Mouse (Mus musculus) cerebellum, adult 2 months (tissue): ENCODE measurements at regions not wholly inside any gene's neighbourhood (a gene's known extent, or its start where the extent isn't known, plus 50 kb on each side); places are given as distances from the start of the nearest gene placed in this dataset.

Experiments
- DNase-seq, 2 experiments: peaks; one replicate each; pipeline ENCODE4 v3.0.0; 2021
- H3K27ac ChIP-seq: fragments of 200-500 bp; 2 replicates; pipeline ENCODE4 v1.5.1; 2012; ENCODE audit warnings: low read length, control low read depth, inconsistent platforms; ENCODE audit not compliant: insufficient read depth
- H3K27me3 ChIP-seq: fragments of 200-500 bp; 2 replicates; pipeline ENCODE4 v1.6.1; 2012; ENCODE audit warnings: inconsistent platforms, mild to moderate bottlenecking, low read length, moderate library complexity; ENCODE audit not compliant: control insufficient read depth, insufficient read depth
- H3K4me1 ChIP-seq: fragments of 200-500 bp; 2 replicates; pipeline ENCODE4 v1.6.1; 2011; ENCODE audit warnings: low read length; ENCODE audit not compliant: control insufficient read depth, insufficient read depth
- H3K4me3 ChIP-seq: fragments of 200-500 bp; replicated peaks from 2 replicates; pipeline ENCODE3; 2011; ENCODE audit warnings: mild to moderate bottlenecking, low read depth, low read length, control low read depth; ENCODE audit not compliant: insufficient read depth
- CTCF ChIP-seq: fragments of 200-500 bp; IDR thresholded peaks from 2 replicates; pipeline ENCODE4 v1.5.1; 2011; ENCODE audit warnings: low read depth, mild to moderate bottlenecking, control low read depth, low read length, moderate library complexity, borderline replicate concordance; ENCODE audit not compliant: insufficient read depth
- POLR2A ChIP-seq: fragments of 200-500 bp; IDR thresholded peaks from 2 replicates; pipeline ENCODE4 v1.6.1; 2011; ENCODE audit warnings: low read length, control low read depth, borderline replicate concordance; ENCODE audit not compliant: insufficient read depth
- WGBS: fragments of 180-500 bp; shearing (Covaris S2); methylation state at CpG from one replicate; pipeline ENCODE4 v1.1.7; 2018; 5-methylcytosine and 5-hydroxymethylcytosine counted together

DNA sequence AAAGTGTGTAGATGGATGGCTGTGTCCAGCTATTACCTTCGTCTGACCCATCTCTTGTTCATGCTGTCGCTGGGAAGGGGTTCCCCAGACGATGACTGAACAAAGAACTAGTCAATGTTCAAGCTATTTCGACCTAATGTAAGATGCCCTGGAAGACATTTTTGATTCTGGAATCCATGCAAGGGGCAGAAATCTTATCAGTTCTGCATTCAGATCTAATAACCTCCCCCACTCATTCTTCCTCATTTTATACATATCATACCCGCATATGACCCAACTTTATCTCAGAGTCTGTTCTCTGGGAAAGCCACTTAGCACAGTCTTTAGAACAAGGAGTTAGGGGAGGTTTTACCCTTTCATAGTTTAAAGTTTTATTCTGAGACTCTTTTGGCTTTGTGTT lies 52.2 kb upstream of the 2310009B15Rik start:
- TF ChIP-seq POLR2A (no peak), CTCF (no peak)
- Histone ChIP-seq H3K27me3 (no peaks in the 10 kb centered on the region; the same call in 1 of the 2 replicates), H3K27ac (no peak overlapping the region), H3K4me3 (no peak overlapping the region), H3K4me1 (no peaks in the 10 kb centered on the region)
- no peak for DNase-seq
- 78% methylated on average over 5 of the region's 5 CpGs for WGBS

DNA sequence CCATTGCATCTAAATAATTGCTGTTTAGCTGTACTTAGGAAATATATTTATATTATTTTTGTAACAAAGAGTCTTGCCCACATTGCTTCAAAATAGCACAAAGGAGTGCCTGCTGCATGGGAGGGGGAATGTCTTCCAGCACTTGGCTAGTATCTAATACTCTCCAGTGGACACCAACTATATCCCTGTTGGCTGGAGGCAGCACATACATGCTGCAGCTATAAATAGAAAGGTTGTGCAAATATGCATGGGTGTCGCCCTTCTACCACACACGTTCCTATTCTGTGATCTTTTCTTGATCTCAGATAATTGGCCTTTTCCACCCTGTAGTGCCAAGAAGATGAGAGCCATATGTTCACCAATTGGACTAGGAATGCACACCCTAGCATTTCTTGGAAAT lies 53.0 kb upstream of the 2310009B15Rik start:
- Histone ChIP-seq H3K27ac (no peak overlapping the region), H3K27me3 (no peaks in the 10 kb centered on the region; the same call in 1 of the 2 replicates), H3K4me3 (no peak overlapping the region), H3K4me1 (no peaks in the 10 kb centered on the region)
- 13% methylated on average over 2 of the region's 2 CpGs for WGBS
- TF ChIP-seq POLR2A = no peak
- TF ChIP-seq CTCF = no peak
- no peak for DNase-seq

DNA sequence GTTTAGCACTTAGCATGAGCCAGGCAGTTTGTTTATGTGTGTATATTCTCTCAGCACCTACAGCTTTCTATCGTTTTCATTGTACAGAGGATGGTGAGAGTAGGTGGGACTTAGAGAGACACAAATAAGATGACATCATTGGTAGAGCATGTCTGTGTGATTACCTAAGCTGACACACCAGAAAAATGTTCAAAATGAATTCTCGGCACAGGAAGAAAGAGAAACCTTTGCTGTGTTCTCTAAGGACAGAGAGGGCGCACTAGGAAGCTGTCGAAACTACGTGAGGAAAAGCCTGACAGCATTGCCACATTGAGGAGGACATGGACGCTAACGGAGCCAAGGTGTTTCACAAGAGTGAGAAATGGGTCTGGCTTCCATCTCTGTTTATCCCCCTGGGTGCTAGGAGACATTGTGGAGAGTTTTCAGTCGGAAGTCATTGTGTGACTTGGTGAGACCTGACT lies 51.0 kb upstream of the Dennd1b start:
- TF ChIP-seq POLR2A (no peak), CTCF (no peak)
- WGBS = 40% methylated on average over 8 of the region's 8 CpGs
- Histone ChIP-seq H3K27ac (no peak overlapping the region), H3K4me3 (no peak overlapping the region), H3K27me3 (no peaks in the 10 kb centered on the region; the same call in 1 of the 2 replicates), H3K4me1 (no peaks in the 10 kb centered on the region)
- no peak for DNase-seq

DNA sequence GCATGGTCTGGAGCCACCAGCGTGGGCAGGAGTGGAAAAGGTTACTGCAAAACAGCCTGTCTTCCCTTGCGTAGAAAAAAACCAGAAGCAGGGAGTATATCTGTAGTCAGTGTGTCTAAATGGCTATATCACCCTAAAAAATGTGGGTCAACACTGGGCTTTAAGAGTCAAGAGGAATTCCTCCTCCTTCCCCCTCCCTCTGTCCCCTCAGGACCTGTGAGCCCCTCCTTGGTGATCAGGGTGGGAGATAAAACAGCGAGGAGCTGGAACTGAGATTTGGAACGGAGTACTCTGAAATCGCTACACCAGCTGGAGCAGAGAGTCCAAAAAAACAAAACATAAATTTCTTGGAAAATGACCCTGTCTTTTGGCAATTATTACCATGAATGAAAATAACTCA lies 50.3 kb upstream of the Dennd1b start:
- Histone ChIP-seq H3K4me3 (no peak overlapping the region), H3K27me3 (no peaks in the 10 kb centered on the region; the same call in 1 of the 2 replicates), H3K27ac (no peak overlapping the region), H3K4me1 (no peaks in the 10 kb centered on the region)
- WGBS = 33% methylated on average over 5 of the region's 5 CpGs
- peak in 1 of 2 experiments; percentile 7 for DNase-seq
- TF ChIP-seq CTCF (no peak), POLR2A (no peak)

DNA sequence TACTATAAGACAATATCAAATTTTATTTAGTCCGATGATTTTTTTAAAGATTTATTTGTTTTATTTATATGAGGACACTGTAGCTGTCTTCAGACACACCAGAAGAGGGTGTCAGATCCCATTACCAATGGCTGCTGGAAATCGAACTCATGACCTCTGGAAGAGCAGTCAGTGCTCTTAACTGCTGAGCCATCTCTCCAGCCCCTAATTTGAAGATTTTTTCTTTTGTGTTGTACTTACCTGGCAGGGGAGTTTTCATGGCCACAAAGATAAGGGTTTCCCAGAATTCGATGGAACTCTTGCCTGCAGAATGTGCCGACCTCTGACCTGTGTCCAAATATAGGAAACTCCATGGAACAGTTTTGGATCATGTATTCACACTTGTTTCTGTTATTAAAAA lies 49.8 kb upstream of the Dennd1b start:
- H3K4me3 ChIP-seq = no peak overlapping the region
- 94% methylated on average over 4 of the region's 4 CpGs for WGBS
- H3K4me1 ChIP-seq = no peaks in the 10 kb centered on the region
- TF ChIP-seq CTCF (no peak), POLR2A (no peak)
- no peak overlapping the region for H3K27ac ChIP-seq
- no peaks in the 10 kb centered on the region; the same call in 1 of the 2 replicates for H3K27me3 ChIP-seq
- DNase-seq = no peak
